Mouse (Mus musculus): ENCODE results near the gene Plod1.

DNA sequence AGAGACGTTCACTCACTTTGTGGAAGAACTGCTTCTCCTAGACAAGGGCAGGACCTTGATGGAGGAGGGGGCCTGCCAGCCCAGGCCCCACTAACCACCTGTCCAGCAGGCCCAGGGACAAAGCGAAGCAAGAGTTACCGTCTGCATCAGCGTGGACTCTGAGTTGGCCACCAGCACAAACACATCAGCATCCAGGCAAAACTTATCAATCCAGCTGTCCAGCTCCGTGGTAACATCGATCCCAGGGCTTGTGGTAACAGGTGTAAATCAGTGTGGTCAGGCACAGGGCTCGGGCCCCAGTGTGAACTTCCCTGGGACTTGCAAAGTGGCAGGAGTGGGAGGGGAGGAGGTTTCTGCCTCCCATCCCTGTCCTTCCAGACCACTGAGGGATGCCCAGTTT lies 49.3 kb downstream of the Plod1 start:
- TF ChIP-seq CTCF (IDR thresholded peaks at IDR 0.05; ENCODE audit: control insufficient read depth, insufficient read depth, low read length) (no peak), POLR2A (IDR thresholded peaks at IDR 0.05; ENCODE audit: borderline replicate concordance, control insufficient read depth, low read depth, low read length) (no peak)

All from bone marrow, adult 2 months (tissue).